Mouse (Mus musculus): Measurements from ENCODE around the gene Rps6ka5. TPM values are rescaled to one million over a fixed set of nuclear protein-coding genes. Genes with fewer than 3 reads are reported as not detected.

The Rps6ka5 gene
- polyA plus RNA-seq, 1 experiment from 2014 or later, result 14.4 TPM

DNA sequence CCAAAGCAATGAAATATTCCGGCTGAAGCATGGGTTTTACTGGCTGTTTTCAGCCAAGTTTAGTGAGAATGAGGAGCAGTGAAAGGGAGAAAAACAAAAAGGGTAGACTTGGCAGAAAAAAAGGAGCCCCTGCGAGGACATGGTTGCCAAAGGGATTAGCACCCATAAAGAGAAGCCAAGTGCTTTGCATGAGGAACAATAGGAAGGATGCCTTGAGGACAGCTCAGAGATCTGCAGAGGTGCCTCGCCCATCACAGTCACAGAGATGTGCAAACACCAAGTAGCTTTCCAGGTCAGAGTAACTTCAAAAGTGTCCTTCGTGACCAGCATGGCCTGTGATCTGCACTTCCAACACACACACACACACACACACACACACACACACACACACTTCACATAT, 30.6 kb upstream of the Rps6ka5 start:
- Histone ChIP-seq H3K9ac (replicated peaks; ENCODE audit: low read depth, low read length) (no peak overlapping the region), H3K27me3 (replicated peaks; ENCODE audit: control insufficient read depth, insufficient read depth, low read length) (no peaks in the 10 kb centered on the region), H3K4me1 (replicated peaks; ENCODE audit: control insufficient read depth, insufficient read depth, low read length) (peaks cover 7% of the 10 kb centered on the region), H3K36me3 (ENCODE audit: control insufficient read depth, insufficient read depth) (no peaks in the 10 kb centered on the region), H3K9me3 (ENCODE audit: control insufficient read depth, low read length) (no peaks in the 10 kb centered on the region), H3K27ac (ENCODE audit: low read length) (peak overlapping the region; percentile 5), H3K4me2 (ENCODE audit: low read length) (no peak overlapping the region), H3K4me3 (replicated peaks; ENCODE audit: low read length) (no peak overlapping the region)
- ATAC-seq, result peak; percentile 49
- WGBS, result 23% methylated on average over 4 of the region's 4 CpGs

DNA sequence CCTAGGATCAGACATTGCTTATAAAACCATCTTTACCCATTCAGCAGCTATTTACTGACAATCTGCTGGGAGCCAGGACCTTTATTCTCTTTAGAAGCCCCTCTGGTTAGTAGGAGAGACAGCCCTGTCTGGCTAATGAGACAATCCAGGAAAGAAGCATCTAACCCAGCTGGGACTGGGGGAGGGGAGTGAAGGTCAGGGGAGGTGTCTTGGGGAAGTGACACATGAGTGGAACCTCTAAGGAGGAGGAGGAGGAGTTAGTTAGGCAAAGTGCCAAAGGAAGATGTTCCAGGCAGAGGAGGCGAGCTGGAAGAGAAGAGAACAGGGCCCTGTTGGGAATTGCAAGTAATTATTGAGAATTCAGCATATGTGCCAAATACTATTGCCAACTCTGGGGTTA, 26.9 kb upstream of the Rps6ka5 start:
- Histone ChIP-seq H3K4me1 (replicated peaks; ENCODE audit: control insufficient read depth, insufficient read depth, low read length) (0 out of 2 replicates have a peak, but pooled peaks cover 7% of the 10 kb centered on the region), H3K27me3 (replicated peaks; ENCODE audit: control insufficient read depth, insufficient read depth, low read length) (no peaks in the 10 kb centered on the region), H3K4me2 (ENCODE audit: low read length) (no peak overlapping the region), H3K27ac (ENCODE audit: low read length) (no peak overlapping the region), H3K9me3 (ENCODE audit: control insufficient read depth, low read length) (no peaks in the 10 kb centered on the region), H3K9ac (replicated peaks; ENCODE audit: low read depth, low read length) (no peak overlapping the region), H3K36me3 (ENCODE audit: control insufficient read depth, insufficient read depth) (no peaks in the 10 kb centered on the region), H3K4me3 (replicated peaks; ENCODE audit: low read length) (no peak overlapping the region)
- ATAC-seq, result no peak
- WGBS, result 27% methylated on average over 1 of the region's 1 CpGs

DNA sequence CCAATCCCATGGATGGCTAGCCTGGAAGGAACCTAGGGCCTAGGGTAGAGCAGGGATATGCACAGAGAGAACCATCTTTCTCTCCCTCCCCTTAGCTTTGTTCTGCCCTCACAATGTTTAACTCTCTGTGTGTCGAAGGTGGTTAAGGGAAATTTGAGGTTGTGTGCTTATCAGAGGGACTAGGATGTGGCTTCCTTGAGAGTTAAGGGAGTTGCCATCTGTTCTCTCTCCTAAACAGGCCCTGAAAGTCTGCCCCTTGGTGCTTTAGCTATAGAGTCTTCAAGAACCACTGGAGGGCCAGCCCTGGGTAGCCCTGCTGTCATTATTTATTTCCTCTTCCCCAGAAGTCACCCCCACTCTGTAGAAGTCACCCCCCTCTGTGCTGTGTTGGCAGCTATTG, 26.2 kb upstream of the Rps6ka5 start:
- Histone ChIP-seq H3K36me3 (ENCODE audit: control insufficient read depth, insufficient read depth) (no peaks in the 10 kb centered on the region), H3K27me3 (replicated peaks; ENCODE audit: control insufficient read depth, insufficient read depth, low read length) (no peaks in the 10 kb centered on the region), H3K4me1 (replicated peaks; ENCODE audit: control insufficient read depth, insufficient read depth, low read length) (0 out of 2 replicates have a peak, but pooled peaks cover 7% of the 10 kb centered on the region), H3K4me3 (replicated peaks; ENCODE audit: low read length) (no peak overlapping the region), H3K4me2 (ENCODE audit: low read length) (no peak overlapping the region), H3K9ac (replicated peaks; ENCODE audit: low read depth, low read length) (no peak overlapping the region), H3K9me3 (ENCODE audit: control insufficient read depth, low read length) (no peaks in the 10 kb centered on the region), H3K27ac (ENCODE audit: low read length) (no peak overlapping the region)
- WGBS, result 74% methylated on average over 1 of the region's 1 CpGs
- ATAC-seq, result no peak

DNA sequence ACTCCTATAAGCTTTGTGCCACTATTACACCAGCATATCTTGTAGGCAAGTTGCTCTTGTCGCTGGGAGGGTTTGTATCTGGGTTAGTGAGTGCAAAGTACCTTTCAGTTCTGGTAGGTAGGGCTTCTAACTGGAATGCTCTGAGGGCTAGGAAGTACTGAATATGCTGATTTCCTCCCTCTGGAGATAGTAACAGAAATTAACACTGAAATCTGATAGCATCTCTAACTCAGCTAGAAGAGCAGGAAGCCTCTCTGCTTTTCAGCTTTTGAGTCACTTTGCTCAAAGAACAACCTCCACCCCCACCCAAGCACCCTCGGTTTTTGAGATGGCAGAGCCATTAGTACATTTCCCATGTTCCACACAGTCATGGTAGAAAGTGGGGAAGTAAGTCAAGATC, 15.7 kb upstream of the Rps6ka5 start:
- Histone ChIP-seq H3K9me3 (ENCODE audit: control insufficient read depth, low read length) (no peaks in the 10 kb centered on the region), H3K27ac (ENCODE audit: low read length) (no peak overlapping the region), H3K4me3 (replicated peaks; ENCODE audit: low read length) (no peak overlapping the region), H3K36me3 (ENCODE audit: control insufficient read depth, insufficient read depth) (no peaks in the 10 kb centered on the region), H3K9ac (replicated peaks; ENCODE audit: low read depth, low read length) (no peak overlapping the region), H3K4me1 (replicated peaks; ENCODE audit: control insufficient read depth, insufficient read depth, low read length) (peaks cover 3% of the 10 kb centered on the region; the same call in 1 of the 2 replicates), H3K27me3 (replicated peaks; ENCODE audit: control insufficient read depth, insufficient read depth, low read length) (no peaks in the 10 kb centered on the region), H3K4me2 (ENCODE audit: low read length) (no peak overlapping the region)
- WGBS, result 77% methylated on average over 2 of the region's 2 CpGs
- ATAC-seq, result no peak

DNA sequence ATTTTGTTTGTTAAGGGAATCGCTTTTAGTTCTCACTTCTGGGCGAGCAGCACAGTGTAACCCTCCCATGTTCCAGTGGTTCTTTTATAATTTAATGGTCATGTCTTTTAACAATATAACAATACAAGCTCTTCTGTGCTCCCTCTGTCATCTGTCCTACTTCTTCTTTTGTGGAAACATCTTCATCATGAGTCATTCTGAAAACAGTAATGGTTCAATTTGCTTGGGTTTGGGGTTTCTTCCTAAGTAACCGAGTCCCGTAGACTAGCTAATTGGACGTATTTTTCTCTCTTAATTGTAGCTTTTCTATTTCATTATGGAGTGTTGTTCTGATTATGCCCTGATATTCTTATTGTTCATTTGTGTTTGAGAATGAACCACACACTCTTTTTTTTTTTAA, 13.5 kb upstream of the Rps6ka5 start:
- no peaks in the 10 kb centered on the region for H3K36me3 ChIP-seq (ENCODE audit: control insufficient read depth, insufficient read depth)
- no peak overlapping the region for H3K27ac ChIP-seq (ENCODE audit: low read length)
- no peak overlapping the region for H3K4me2 ChIP-seq (ENCODE audit: low read length)
- no peaks in the 10 kb centered on the region for H3K27me3 ChIP-seq (replicated peaks; ENCODE audit: control insufficient read depth, insufficient read depth, low read length)
- WGBS, result 77% methylated on average over 5 of the region's 5 CpGs
- H3K4me3 ChIP-seq (replicated peaks; ENCODE audit: low read length), result no peak overlapping the region
- H3K9me3 ChIP-seq (ENCODE audit: control insufficient read depth, low read length), result no peaks in the 10 kb centered on the region
- no peak overlapping the region for H3K9ac ChIP-seq (replicated peaks; ENCODE audit: low read depth, low read length)
- H3K4me1 ChIP-seq (replicated peaks; ENCODE audit: control insufficient read depth, insufficient read depth, low read length), result peaks cover 3% of the 10 kb centered on the region; the same call in 1 of the 2 replicates
- no peak for ATAC-seq

DNA sequence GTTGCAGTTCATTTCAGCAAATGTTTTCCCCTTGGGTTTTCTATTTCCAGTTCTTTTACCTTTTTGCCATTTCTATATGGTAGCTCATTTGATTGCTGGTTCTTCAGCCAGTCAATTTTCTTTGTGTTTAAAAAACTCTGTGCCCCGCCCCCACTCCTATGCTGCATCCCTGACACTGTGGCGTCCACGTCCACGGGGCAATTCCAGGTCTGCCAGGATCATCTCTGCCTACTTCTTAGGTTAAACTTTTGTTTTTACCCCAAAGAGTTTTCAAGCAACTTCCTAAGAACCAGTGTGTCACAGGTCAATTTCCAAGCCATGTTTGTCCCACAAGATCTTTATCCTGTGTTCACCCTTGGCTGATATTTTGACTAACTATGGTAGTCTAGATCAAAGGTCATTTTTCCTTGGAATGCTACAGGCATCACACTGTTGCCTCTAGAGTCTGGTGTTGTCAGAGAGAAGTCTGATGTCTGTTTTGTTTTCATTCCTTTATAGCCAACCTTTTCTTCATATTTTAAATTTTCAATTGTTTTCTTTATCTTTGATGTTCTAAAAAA, 12.3 kb upstream of the Rps6ka5 start:
- H3K27me3 ChIP-seq (replicated peaks; ENCODE audit: control insufficient read depth, insufficient read depth, low read length), result no peaks in the 10 kb centered on the region
- no peaks in the 10 kb centered on the region for H3K9me3 ChIP-seq (ENCODE audit: control insufficient read depth, low read length)
- no peak overlapping the region for H3K4me2 ChIP-seq (ENCODE audit: low read length)
- peak overlapping the region; percentile 11 for H3K27ac ChIP-seq (ENCODE audit: low read length)
- ATAC-seq, result no peak
- H3K36me3 ChIP-seq (ENCODE audit: control insufficient read depth, insufficient read depth), result no peaks in the 10 kb centered on the region
- no peak overlapping the region for H3K9ac ChIP-seq (replicated peaks; ENCODE audit: low read depth, low read length)
- 57% methylated on average over 4 of the region's 4 CpGs for WGBS
- H3K4me3 ChIP-seq (replicated peaks; ENCODE audit: low read length), result no peak overlapping the region
- H3K4me1 ChIP-seq (replicated peaks; ENCODE audit: control insufficient read depth, insufficient read depth, low read length), result peaks cover 3% of the 10 kb centered on the region; the same call in 1 of the 2 replicates

DNA sequence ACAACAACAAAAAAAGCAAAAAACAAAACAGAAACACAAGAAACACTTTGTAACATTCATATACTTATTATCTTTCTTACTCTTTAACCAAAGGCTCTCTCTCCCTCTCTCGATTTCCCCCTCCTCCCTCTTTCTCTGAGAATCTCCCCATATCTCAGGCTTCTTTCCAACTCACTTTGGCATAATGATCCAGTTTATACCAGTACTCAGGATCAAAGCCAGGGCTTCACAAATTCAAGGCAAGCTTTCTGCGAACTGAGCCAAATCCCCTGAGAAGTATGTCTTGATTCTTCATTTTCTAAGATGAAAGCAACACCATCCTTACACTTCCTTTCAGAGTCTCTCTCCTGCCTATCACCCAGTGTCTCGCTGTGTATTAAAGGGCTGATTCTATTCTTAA, 11.7 kb upstream of the Rps6ka5 start:
- Histone ChIP-seq H3K9me3 (ENCODE audit: control insufficient read depth, low read length) (no peaks in the 10 kb centered on the region), H3K4me3 (replicated peaks; ENCODE audit: low read length) (no peak overlapping the region), H3K27ac (ENCODE audit: low read length) (peak overlapping the region; percentile 11), H3K4me1 (replicated peaks; ENCODE audit: control insufficient read depth, insufficient read depth, low read length) (peaks cover 3% of the 10 kb centered on the region; the same call in 1 of the 2 replicates), H3K9ac (replicated peaks; ENCODE audit: low read depth, low read length) (no peak overlapping the region), H3K36me3 (ENCODE audit: control insufficient read depth, insufficient read depth) (no peaks in the 10 kb centered on the region), H3K4me2 (ENCODE audit: low read length) (no peak overlapping the region), H3K27me3 (replicated peaks; ENCODE audit: control insufficient read depth, insufficient read depth, low read length) (no peaks in the 10 kb centered on the region)
- WGBS, result 15% methylated on average over 3 of the region's 3 CpGs
- ATAC-seq, result peak; percentile 77

DNA sequence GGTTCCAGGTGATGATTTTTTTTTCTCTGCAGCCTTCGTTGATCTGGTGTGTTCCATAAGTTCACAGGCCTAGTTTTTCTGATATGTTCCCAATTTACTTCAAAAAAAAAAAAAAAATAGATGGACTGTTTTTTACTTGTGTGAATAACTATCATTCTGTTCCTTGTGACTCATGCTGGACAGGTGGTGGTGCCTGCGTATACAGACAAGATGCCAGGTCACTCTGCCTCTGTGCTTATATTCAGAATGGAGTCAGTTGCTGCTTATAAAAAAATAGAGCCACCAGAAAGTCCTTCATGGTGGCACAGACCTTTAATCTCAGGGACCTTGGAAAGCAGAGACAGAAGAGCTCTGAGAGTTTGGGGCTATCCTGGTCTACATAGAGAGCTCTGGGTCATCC, 8.8 kb upstream of the Rps6ka5 start:
- no peak overlapping the region for H3K9ac ChIP-seq (replicated peaks; ENCODE audit: low read depth, low read length)
- WGBS, result 79% methylated on average over 2 of the region's 2 CpGs
- ATAC-seq, result no peak

DNA sequence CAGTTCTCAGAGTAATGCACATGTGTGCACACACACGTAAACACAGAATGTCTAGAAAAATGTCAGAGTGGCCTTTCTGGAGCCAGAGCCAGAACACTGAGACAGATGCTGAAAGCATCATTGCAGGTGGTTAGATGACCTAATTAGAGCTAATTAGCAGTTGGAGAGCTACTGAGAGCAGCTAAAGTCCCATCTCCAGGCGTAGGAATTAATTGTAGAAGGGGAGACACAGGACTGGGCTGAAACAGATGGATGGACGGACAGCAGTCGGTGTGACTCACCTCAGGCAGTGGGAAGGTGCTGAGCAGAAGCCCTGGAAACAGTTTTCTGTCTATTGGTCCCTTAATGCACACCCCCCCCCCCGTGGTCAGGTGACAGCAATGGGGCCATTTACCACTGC, 8.4 kb upstream of the Rps6ka5 start:
- Histone ChIP-seq H3K4me1 (replicated peaks; ENCODE audit: control insufficient read depth, insufficient read depth, low read length) (peaks cover 3% of the 10 kb centered on the region; the same call in 1 of the 2 replicates), H3K4me2 (ENCODE audit: low read length) (no peak overlapping the region), H3K27ac (ENCODE audit: low read length) (no peak overlapping the region), H3K9ac (replicated peaks; ENCODE audit: low read depth, low read length) (no peak overlapping the region), H3K9me3 (ENCODE audit: control insufficient read depth, low read length) (no peaks in the 10 kb centered on the region), H3K27me3 (replicated peaks; ENCODE audit: control insufficient read depth, insufficient read depth, low read length) (no peaks in the 10 kb centered on the region), H3K36me3 (ENCODE audit: control insufficient read depth, insufficient read depth) (no peaks in the 10 kb centered on the region), H3K4me3 (replicated peaks; ENCODE audit: low read length) (no peak overlapping the region)
- 36% methylated on average over 5 of the region's 5 CpGs for WGBS
- ATAC-seq, result no peak

More for the DNA sequence above, 8.8 kb upstream of the Rps6ka5 start:
- Histone ChIP-seq H3K36me3 (ENCODE audit: control insufficient read depth, insufficient read depth) (no peaks in the 10 kb centered on the region), H3K4me1 (replicated peaks; ENCODE audit: control insufficient read depth, insufficient read depth, low read length) (peaks cover 3% of the 10 kb centered on the region; the same call in 1 of the 2 replicates), H3K4me3 (replicated peaks; ENCODE audit: low read length) (no peak overlapping the region), H3K4me2 (ENCODE audit: low read length) (no peak overlapping the region), H3K27ac (ENCODE audit: low read length) (no peak overlapping the region), H3K9me3 (ENCODE audit: control insufficient read depth, low read length) (no peaks in the 10 kb centered on the region), H3K27me3 (replicated peaks; ENCODE audit: control insufficient read depth, insufficient read depth, low read length) (no peaks in the 10 kb centered on the region)

Data from forebrain, embryonic 16.5 days (tissue).